ENCODE assay signal across 9 mouse cellular contexts in the genomic region with DNA sequence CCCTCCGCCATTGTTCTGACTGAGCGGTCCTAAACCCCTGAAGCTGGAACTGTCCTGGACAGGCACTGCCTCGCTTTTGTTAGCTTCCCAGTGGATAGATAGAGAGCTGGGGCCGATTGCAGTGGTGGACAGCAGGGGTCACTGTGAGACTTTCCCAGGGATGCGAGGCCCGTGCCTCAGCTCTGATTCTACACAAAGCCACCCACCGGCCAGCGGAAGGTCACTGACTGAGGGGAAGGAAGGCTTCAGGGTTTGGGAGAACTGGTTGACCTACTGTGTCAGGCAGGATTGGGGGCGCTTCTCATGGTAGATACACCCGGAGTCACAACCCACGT. TPM values are rescaled to one million over a fixed set of nuclear protein-coding genes. Genes with fewer than 3 reads are reported as not detected.
DNase-seq lines count a peak whose midpoint lies in the region; ATAC-seq and TF ChIP-seq lines count a peak whose summit lies in the region.
"Had no signal": no experiment of that assay in that cellular context is flagged by ENCODE, and none has a peak within 500 bp of the region (broad histone marks: within the 10 kb centered on the region; RNA-seq: fewer than 3 reads in every experiment).

No protein-coding gene starts in this region.

- H3K4me1 ChIP-seq in intestine, postnatal 0 days (replicated peaks; ENCODE audit: control insufficient read depth, insufficient read depth, low read length), result no peaks in the 10 kb centered on the region
- no peaks in the 10 kb centered on the region for H3K4me1 ChIP-seq in intestine, embryonic 16.5 days (ENCODE audit: control insufficient read depth, insufficient read depth, low read length)

- H3K9me3 ChIP-seq in intestine, postnatal 0 days (ENCODE audit: control insufficient read depth), result no peaks in the 10 kb centered on the region
- no peaks in the 10 kb centered on the region for H3K9me3 ChIP-seq in intestine, embryonic 16.5 days (ENCODE audit: control insufficient read depth, low read length)

- H3K4me3 ChIP-seq in intestine, postnatal 0 days (ENCODE audit: low read depth, low read length), result no peak overlapping the region
- H3K4me3 ChIP-seq in intestine, embryonic 16.5 days (ENCODE audit: low read length), result no peak overlapping the region

- DNase-seq in embryo, embryonic 10.5 days (ENCODE audit: low spot score), result peak; percentile 87
- DNase-seq in gastrocnemius, postnatal 36 days, result peak; percentile 23 to 37
- peak; percentile 71 for DNase-seq in layer of hippocampus, adult 11-12 months (ENCODE audit: low spot score)
- DNase-seq in lung, postnatal 10 days, result peak; percentile 75
- peak; percentile 73 for DNase-seq in right cerebral cortex, postnatal 14 days

- no peak overlapping the region for H3K4me2 ChIP-seq in intestine, postnatal 0 days (replicated peaks; ENCODE audit: low read depth)
- no peak overlapping the region for H3K4me2 ChIP-seq in intestine, embryonic 16.5 days (ENCODE audit: low read depth, low read length)

- no peaks in the 10 kb centered on the region for H3K27me3 ChIP-seq in intestine, postnatal 0 days (replicated peaks; ENCODE audit: control insufficient read depth, insufficient read depth, low read length)
- no peaks in the 10 kb centered on the region for H3K27me3 ChIP-seq in intestine, embryonic 16.5 days (replicated peaks; ENCODE audit: control insufficient read depth, insufficient read depth, low read length)

- intact Hi-C loops in gastrocnemius, postnatal 36 days (cut with DNase I), result loop anchor here (2.0 to 5.0 kb wide), 3 partner anchors 36 to 296 kb away; no protein-coding TSS in a partner anchor

- no peak; the same call in 1 of the 2 replicates for ATAC-seq in intestine, postnatal 0 days
- ATAC-seq in intestine, embryonic 16.5 days, result no peak
- no peak for ATAC-seq in granulocyte monocyte progenitor cell, adult 5-6 weeks (replicated peaks; ENCODE audit: poor library complexity, severe bottlenecking)

- peaks cover 52% of the 10 kb centered on the region for H3K36me3 ChIP-seq in intestine, postnatal 0 days (ENCODE audit: control insufficient read depth, insufficient read depth)
- H3K36me3 ChIP-seq in intestine, embryonic 16.5 days (ENCODE audit: control insufficient read depth, insufficient read depth, low read length), result peaks cover 15% of the 10 kb centered on the region

- no peak overlapping the region for H3K9ac ChIP-seq in intestine, postnatal 0 days (ENCODE audit: low read depth, low read length)
- no peak overlapping the region for H3K9ac ChIP-seq in intestine, embryonic 16.5 days (ENCODE audit: low read depth, low read length)

- peak; percentile 81 for TF ChIP-seq CTCF in intestine, postnatal 0 days (IDR thresholded peaks at IDR 0.05; ENCODE audit: low read depth)

- 60% methylated on average over 11 of the region's 11 CpGs for WGBS in intestine, postnatal 0 days
- WGBS in intestine, embryonic 16.5 days, result 53% methylated on average over 11 of the region's 11 CpGs

- H3K27ac ChIP-seq in intestine, postnatal 0 days (ENCODE audit: low read depth, low read length), result no peak overlapping the region
- H3K27ac ChIP-seq in intestine, embryonic 16.5 days (ENCODE audit: low read length), result no peak overlapping the region
- H3K27ac ChIP-seq: macrophage had no signal

RNA-seq across cellular contexts. Expression of gene Rbm19, which starts 29.8 kb away (rescaled TPM):
- 12.0 and 14.9 TPM in 2 replicates for polyA plus RNA-seq in intestine, postnatal 0 days (2015; fragmentation: Nextera tagmentation; extraction: Ambion mirVana)
- 21.6 and 23.5 TPM in 2 replicates for polyA plus RNA-seq in intestine, embryonic 16.5 days (2015; fragmentation: Nextera tagmentation; extraction: Ambion mirVana)
- total RNA-seq in gastrocnemius, postnatal 36 days (2021), result 10 to 100 TPM; 18.4 to 20.8 TPM
- 18.3 and 20.7 TPM in 2 replicates for total RNA-seq in granulocyte monocyte progenitor cell, adult 5-6 weeks (2014; fragmentation: Nextera tagmentation)
- 24.6 and 31.1 TPM in 2 replicates for total RNA-seq in granulocyte monocyte progenitor cell, adult 5-6 weeks (2017)

Comparison
In these comparisons a context has a peak if more than half of its experiments do, and no peak if none do; other contexts are left out.
1. DNase-seq: peak in every context shown above with its lines; median percentile 87 in embryo, embryonic 10.5 days; 75 in lung, postnatal 10 days; 73 in right cerebral cortex, postnatal 14 days; 71 in layer of hippocampus, adult 11-12 months; 30 in gastrocnemius, postnatal 36 days.